Mouse (Mus musculus) CH12.LX (cell line): Measurements from ENCODE around the gene Ces1f. TPM values are rescaled to one million over a fixed set of nuclear protein-coding genes. Genes with fewer than 3 reads are reported as not detected.

Experiments used
- DNase-seq: peaks from one replicate; pipeline ENCODE4 v3.0.0-alpha.2; 2013; ENCODE audit errors: extremely low read depth
- H3K27ac ChIP-seq: 2 replicates; pipeline ENCODE4 v1.5.1; 2012; ENCODE audit warnings: low read depth, mild to moderate bottlenecking, control low read depth, moderate library complexity; ENCODE audit not compliant: insufficient read depth
- H3K27me3 ChIP-seq: replicated peaks from 2 replicates; pipeline ENCODE3; 2012; ENCODE audit warnings: inconsistent platforms
- H3K36me3 ChIP-seq, 2 experiments: replicated peaks in 1 of 2; 2 replicates each; pipeline versions ENCODE3 to v1.6.1; 2012; ENCODE audit warnings: inconsistent platforms in 1 of 2, low read length in 1 of 2, mild to moderate bottlenecking in 1 of 2, mixed read lengths in 1 of 2, moderate library complexity in 1 of 2; ENCODE audit not compliant: control insufficient read depth in 1 of 2, insufficient read depth in 1 of 2
- H3K4me1 ChIP-seq, 2 experiments: 2 replicates each; pipeline ENCODE4 v1.6.1; 2012; ENCODE audit warnings: inconsistent platforms in 1 of 2, moderate library complexity in 1 of 2; ENCODE audit not compliant: insufficient read depth in 2 of 2, control insufficient read depth in 1 of 2
- H3K4me2 ChIP-seq: 2 replicates; pipeline ENCODE4 v1.6.1; 2012; ENCODE audit warnings: low read depth, mild to moderate bottlenecking, control low read depth; ENCODE audit not compliant: poor library complexity, insufficient read depth, severe bottlenecking
- H3K4me3 ChIP-seq, 3 experiments: fragments of 150-350 bp in 1 of 3; sonication (generic) in 1 of 3; replicated peaks in 1 of 3; 2 replicates each; pipeline versions ENCODE3 to v1.5.1; 2011 to 2012; ENCODE audit warnings: low read depth in 2 of 3, low read length in 2 of 3, mild to moderate bottlenecking in 2 of 3, moderate library complexity in 2 of 3, control low read depth in 1 of 3, improper control_type of control experiment in 1 of 3, inconsistent platforms in 1 of 3, mixed read lengths in 1 of 3; ENCODE audit not compliant: poor library complexity in 1 of 3
- H3K79me2 ChIP-seq: replicated peaks from 2 replicates; pipeline ENCODE4 v1.6.1; 2012; ENCODE audit warnings: mild to moderate bottlenecking, moderate library complexity; ENCODE audit not compliant: control insufficient read depth, poor library complexity, insufficient read depth, severe bottlenecking; ENCODE audit errors: extremely low read depth
- H3K9ac ChIP-seq: 2 replicates; pipeline ENCODE4 v1.6.1; 2012; ENCODE audit warnings: low read depth, mild to moderate bottlenecking, control low read depth, moderate library complexity; ENCODE audit not compliant: insufficient read depth
- H3K9me3 ChIP-seq: replicated peaks from 2 replicates; pipeline ENCODE3; 2012; ENCODE audit warnings: low read length, inconsistent platforms, mixed read lengths
- BHLHE40 ChIP-seq: IDR thresholded peaks from 2 replicates; pipeline ENCODE4 v1.6.1; 2011; ENCODE audit warnings: mild to moderate bottlenecking, low read depth, low read length, improper control_type of control experiment
- CHD1 ChIP-seq: IDR thresholded peaks from 2 replicates; pipeline ENCODE4 v1.6.1; 2012; ENCODE audit warnings: low read depth, low read length, improper control_type of control experiment, inconsistent platforms
- CTCF ChIP-seq, 2 experiments: IDR thresholded peaks in 1 of 2; conservative IDR thresholded peaks in 1 of 2; 2 replicates each; pipeline ENCODE4 v1.5.1; 2011 to 2012; ENCODE audit warnings: low read depth in 2 of 2, low read length in 2 of 2, improper control_type of control experiment in 1 of 2, inconsistent platforms in 1 of 2, mild to moderate bottlenecking in 1 of 2, moderate library complexity in 1 of 2
- E2F4 ChIP-seq: IDR thresholded peaks from 2 replicates; pipeline ENCODE4 v1.6.1; 2011; ENCODE audit warnings: low read depth, low read length, improper control_type of control experiment; ENCODE audit not compliant: insufficient replicate concordance
- MAX ChIP-seq: IDR thresholded peaks from 2 replicates; pipeline ENCODE4 v1.6.1; 2011; ENCODE audit warnings: low read length, improper control_type of control experiment
- MAZ ChIP-seq: IDR thresholded peaks from 2 replicates; pipeline ENCODE4 v1.6.1; 2012; ENCODE audit warnings: low read depth, mild to moderate bottlenecking, inconsistent platforms, low read length, improper control_type of control experiment, moderate library complexity
- MEF2A ChIP-seq: IDR thresholded peaks from 2 replicates; pipeline ENCODE4 v1.6.1; 2014; ENCODE audit warnings: low read depth, mild to moderate bottlenecking, inconsistent platforms, low read length, improper control_type of control experiment, borderline replicate concordance
- MXI1 ChIP-seq: IDR thresholded peaks from 2 replicates; pipeline ENCODE4 v1.6.1; 2011; ENCODE audit warnings: mild to moderate bottlenecking, low read depth, low read length, improper control_type of control experiment
- MYC ChIP-seq: IDR thresholded peaks from 2 replicates; pipeline ENCODE4 v1.6.1; 2011; ENCODE audit warnings: low read depth, mild to moderate bottlenecking, improper control_type of control experiment, low read length
- NELFE ChIP-seq: IDR thresholded peaks from 2 replicates; pipeline ENCODE4 v1.6.1; 2011; ENCODE audit warnings: low read depth, low read length, improper control_type of control experiment
- NRF1 ChIP-seq: IDR thresholded peaks from 2 replicates; pipeline ENCODE4 v1.6.1; 2014; ENCODE audit warnings: low read depth, mild to moderate bottlenecking, inconsistent platforms, low read length, improper control_type of control experiment, moderate library complexity
- POLR2A ChIP-seq: IDR thresholded peaks from 2 replicates; pipeline ENCODE4 v1.6.1; 2011; ENCODE audit warnings: low read depth, mild to moderate bottlenecking, improper control_type of control experiment, low read length
- POLR2AphosphoS2 ChIP-seq: IDR thresholded peaks from 2 replicates; pipeline ENCODE4 v1.6.1; 2011; ENCODE audit warnings: low read depth, low read length, improper control_type of control experiment
- RAD21 ChIP-seq: IDR thresholded peaks from 2 replicates; pipeline ENCODE4 v1.6.1; 2011; ENCODE audit warnings: low read depth, mild to moderate bottlenecking, low read length, improper control_type of control experiment, moderate library complexity
- RCOR1 ChIP-seq: conservative IDR thresholded peaks from 2 replicates; pipeline ENCODE4 v1.6.1; 2012; ENCODE audit warnings: low read depth, mild to moderate bottlenecking, inconsistent platforms, low read length, improper control_type of control experiment
- UBTF ChIP-seq: IDR thresholded peaks from 2 replicates; pipeline ENCODE4 v1.6.1; 2012; ENCODE audit warnings: low read depth, mild to moderate bottlenecking, inconsistent platforms, low read length, improper control_type of control experiment, moderate library complexity
- USF1 ChIP-seq: IDR thresholded peaks from 2 replicates; pipeline ENCODE4 v1.6.1; 2014; ENCODE audit warnings: low read depth, mild to moderate bottlenecking, inconsistent platforms, low read length, improper control_type of control experiment
- ZC3H11A ChIP-seq: IDR thresholded peaks from 2 replicates; pipeline ENCODE4 v1.6.1; 2012; ENCODE audit warnings: low read depth, mild to moderate bottlenecking, inconsistent platforms, low read length, improper control_type of control experiment
- ZNF384 ChIP-seq: IDR thresholded peaks from 2 replicates; pipeline ENCODE4 v1.6.1; 2012; ENCODE audit warnings: low read depth, low read length, improper control_type of control experiment, inconsistent platforms
- dilution Hi-C: fragments of 300-500 bp; cut with MboI; formaldehyde crosslinking; loops from 2 replicates; pipeline ENCODE4 v1.14.3; 2020; ENCODE audit warnings: low sequenced_read_pairs; ENCODE audit not compliant: extremely low pct_unique_long_range_greater_than_20kb, extremely low pct_ligation_motif_present
- in situ Hi-C: fragments of 300-500 bp; cut with MboI; formaldehyde crosslinking; loops from 3 replicates; pipeline ENCODE4 v1.14.3; 2019; ENCODE audit warnings: low sequenced_read_pairs, low pct_ligation_motif_present, low pct_unique_long_range_greater_than_20kb, mixed read lengths
- polyA plus RNA-seq: library from polyadenylated mRNA; unstranded; fragments of >175 nt; gene quantifications from 2 replicates; pipeline ENCODE4 v1.2.1, GENCODE M21; 2012; ENCODE audit warnings: low read depth; ENCODE audit not compliant: insufficient read length
- total RNA-seq, 2 experiments: library from RNA; depleted of rRNA; stranded (reverse); fragments of 300-350 nt in 1 of 2; fragments of >200 nt in 1 of 2; gene quantifications; 2 replicates each; pipeline ENCODE4 v1.2.3; 2012 to 2014

The Ces1f gene
- total and polyA plus RNA-seq, 3 experiments, result not detected

GRCm38 (mm10) chr8:93272686-93273085 is 6.9 kb downstream of the Ces1f start:
- TF ChIP-seq MAX (no peak), POLR2AphosphoS2 (no peak), ZC3H11A (no peak), MYC (no peak)
- Histone ChIP-seq H3K36me3 (no peaks in the 10 kb centered on the region), H3K4me3 (no peak overlapping the region), H3K27me3 (peaks cover 55% of the 10 kb centered on the region), H3K79me2 (no peaks in the 10 kb centered on the region), H3K4me2 (no peak overlapping the region), H3K9ac (no peak overlapping the region), H3K4me1 (peaks cover 0 to 6% of the 10 kb centered on the region in 2 experiments; a peak in 1 of 4 replicates), H3K9me3 (no peaks in the 10 kb centered on the region), H3K27ac (no peak overlapping the region)
- in situ Hi-C loops, result no loop called here
- DNase-seq, result no peak
- dilution Hi-C loops, result no loop called here

DNA sequence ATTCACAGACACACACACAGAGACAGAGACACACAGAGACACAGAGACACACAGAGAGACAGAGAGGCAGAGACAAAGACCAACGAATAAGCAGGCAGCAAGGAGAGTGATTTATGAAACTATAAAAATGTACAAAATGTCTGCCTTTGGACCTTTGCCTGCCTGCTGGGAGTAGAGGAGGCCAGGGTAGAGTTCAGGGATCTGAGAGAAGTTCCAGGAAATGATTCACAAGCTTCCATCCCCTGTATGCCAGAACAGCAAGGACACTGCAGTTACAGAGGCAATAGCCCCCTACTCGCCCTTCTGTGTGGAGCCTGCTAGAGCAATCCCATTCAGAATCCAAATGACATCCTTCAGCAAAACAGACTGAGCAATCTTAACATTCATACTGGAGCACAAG is 18.1 kb downstream of the Ces1f start:
- Histone ChIP-seq H3K36me3 (no peaks in the 10 kb centered on the region), H3K4me1 (no peaks in the 10 kb centered on the region), H3K4me2 (no peak overlapping the region), H3K9me3 (no peaks in the 10 kb centered on the region), H3K27me3 (peaks cover 62% of the 10 kb centered on the region), H3K9ac (no peak overlapping the region), H3K79me2 (no peaks in the 10 kb centered on the region), H3K4me3 (no peak overlapping the region), H3K27ac (no peak overlapping the region)
- no peak for DNase-seq
- dilution Hi-C loops, result no loop called here
- in situ Hi-C loops, result no loop called here
- TF ChIP-seq ZNF384 (no peak), RCOR1 (no peak), USF1 (no peak), NELFE (no peak), NRF1 (no peak), MAX (no peak), MEF2A (no peak), POLR2AphosphoS2 (no peak), UBTF (no peak), CHD1 (no peak), BHLHE40 (no peak), MXI1 (no peak), CTCF (conservative IDR thresholded peaks at IDR 0.05 in 1 of 2, IDR thresholded peaks at IDR 0.05 in 1 of 2; ENCODE audit: low read depth in 2 of 2, low read length in 2 of 2) (no peak), E2F4 (no peak), RAD21 (no peak), POLR2A (no peak), MAZ (no peak)
